Mouse (Mus musculus) regulatory T cell (primary cell): ENCODE data around the gene Zcchc14.

ENCODE experiments used
- in situ Hi-C: fragments of 300-600 bp; cut with MboI, MseI; formaldehyde crosslinking; loops from one replicate; pipeline ENCODE4 v1.15.1; 2025; ENCODE audit warnings: high pct_unique_total_duplicates

Zcchc14 gene

GRCm38 (mm10) chr8:121665329-121665728 lies 12.6 kb upstream of the Zcchc14 start:
- in situ Hi-C loops = no loop called here

- in situ Hi-C loops = no loop called here
These were observed 10.4 kb upstream of the Zcchc14 start for GRCm38 (mm10) chr8:121663101-121663500.

GRCm38 (mm10) chr8:121661631-121662357 lies 9.1 kb upstream of the Zcchc14 start:
- in situ Hi-C loops = no loop called here

GRCm38 (mm10) chr8:121660602-121661001 lies 7.9 kb upstream of the Zcchc14 start:
- in situ Hi-C loops = no loop called here

- in situ Hi-C loops = no loop called here
These were observed 2.3 kb upstream of the Zcchc14 start for GRCm38 (mm10) chr8:121654966-121655494.

GRCm38 (mm10) chr8:121654131-121654530 lies 1.4 kb upstream of the Zcchc14 start:
- in situ Hi-C loops = no loop called here

GRCm38 (mm10) chr8:121653340-121654019 lies 779 bp upstream of the Zcchc14 start:
- in situ Hi-C loops = no loop called here

GRCm38 (mm10) chr8:121651874-121652361 lies 783 bp downstream of the Zcchc14 start:
- in situ Hi-C loops = no loop called here

GRCm38 (mm10) chr8:121651308-121651873 lies 1.3 kb downstream of the Zcchc14 start:
- in situ Hi-C loops = no loop called here

GRCm38 (mm10) chr8:121650389-121651307 lies 2.1 kb downstream of the Zcchc14 start:
- in situ Hi-C loops = no loop called here

GRCm38 (mm10) chr8:121649904-121650303 lies 2.8 kb downstream of the Zcchc14 start:
- in situ Hi-C loops = no loop called here

- in situ Hi-C loops = no loop called here
These were observed 3.3 kb downstream of the Zcchc14 start for GRCm38 (mm10) chr8:121649423-121649822.

- in situ Hi-C loops = no loop called here
These were observed 4.2 kb downstream of the Zcchc14 start for GRCm38 (mm10) chr8:121648451-121648850.

- in situ Hi-C loops = no loop called here
These were observed 5.0 kb downstream of the Zcchc14 start for GRCm38 (mm10) chr8:121647511-121648215.

GRCm38 (mm10) chr8:121643384-121643783 lies 9.3 kb downstream of the Zcchc14 start:
- in situ Hi-C loops = no loop called here

- in situ Hi-C loops = no loop called here
These were observed 9.9 kb downstream of the Zcchc14 start for GRCm38 (mm10) chr8:121642804-121643203.

- in situ Hi-C loops = no loop called here
These were observed 16.5 kb downstream of the Zcchc14 start for GRCm38 (mm10) chr8:121636180-121636579.

GRCm38 (mm10) chr8:121635534-121635933 lies 17.2 kb downstream of the Zcchc14 start:
- in situ Hi-C loops = no loop called here

GRCm38 (mm10) chr8:121632401-121632800 lies 20.3 kb downstream of the Zcchc14 start:
- in situ Hi-C loops = no loop called here

- in situ Hi-C loops = no loop called here
These were observed 21.0 kb downstream of the Zcchc14 start for GRCm38 (mm10) chr8:121631645-121632071.

GRCm38 (mm10) chr8:121628681-121629080 lies 24.0 kb downstream of the Zcchc14 start:
- in situ Hi-C loops = no loop called here
